Mouse (Mus musculus): ENCODE results near the gene Bend3. TPM values are rescaled to one million over a fixed set of nuclear protein-coding genes. Genes with fewer than 3 reads are reported as not detected.
A peak's percentile ranks its signal among the peaks of the same experiment; 100 is the strongest.

Bend3 gene
- polyA plus RNA-seq, 1 experiment from 2014 or later, result 2.3 TPM

DNA sequence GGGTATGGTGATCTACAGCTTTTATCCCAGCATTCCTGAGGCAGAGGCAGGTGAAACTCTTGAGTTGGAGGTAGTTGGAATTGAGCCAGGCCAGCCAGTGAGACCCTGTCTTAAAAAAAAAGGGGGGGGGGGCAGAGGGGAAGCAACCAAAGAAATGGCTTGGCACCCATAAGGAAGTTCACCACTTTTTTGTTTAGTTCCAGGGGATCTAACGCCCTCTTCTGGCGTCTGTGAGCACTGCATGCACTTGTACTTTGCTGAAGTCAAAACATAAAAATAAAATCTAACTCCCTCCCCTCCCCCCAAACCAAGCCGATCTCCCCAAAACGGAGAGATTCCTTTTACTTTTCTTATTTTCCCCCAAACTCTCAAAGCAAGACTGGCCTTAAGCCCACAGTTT lies 3.3 kb upstream of the Bend3 start:
- Histone ChIP-seq H3K4me2 (ENCODE audit: low read depth, low read length) (no peak overlapping the region), H3K9ac (ENCODE audit: low read length) (no peak overlapping the region), H3K4me1 (replicated peaks; ENCODE audit: control insufficient read depth, insufficient read depth, low read length) (peaks cover 10% of the 10 kb centered on the region), H3K9me3 (ENCODE audit: control insufficient read depth, low read length) (no peaks in the 10 kb centered on the region), H3K4me3 (ENCODE audit: low read length) (no peak overlapping the region), H3K27ac (ENCODE audit: low read length) (no peak overlapping the region), H3K36me3 (ENCODE audit: control insufficient read depth, insufficient read depth, low read length) (no peaks in the 10 kb centered on the region), H3K27me3 (ENCODE audit: control insufficient read depth, insufficient read depth, low read depth, low read length) (no peaks in the 10 kb centered on the region)
- WGBS, result 45% methylated on average over 4 of the region's 4 CpGs
- ATAC-seq (ENCODE audit: low read depth), result no peak

GRCm38 (mm10) chr10:43477459-43477858 lies 1.2 kb upstream of the Bend3 start:
- H3K9me3 ChIP-seq (ENCODE audit: control insufficient read depth, low read length), result no peaks in the 10 kb centered on the region
- no peaks in the 10 kb centered on the region for H3K36me3 ChIP-seq (ENCODE audit: control insufficient read depth, insufficient read depth, low read length)
- no peaks in the 10 kb centered on the region for H3K27me3 ChIP-seq (ENCODE audit: control insufficient read depth, insufficient read depth, low read depth, low read length)
- H3K4me2 ChIP-seq (ENCODE audit: low read depth, low read length), result peak overlapping the region; percentile 93
- H3K9ac ChIP-seq (ENCODE audit: low read length), result peak overlapping the region; percentile 95
- no peak overlapping the region for H3K27ac ChIP-seq (ENCODE audit: low read length)
- ATAC-seq (ENCODE audit: low read depth), result no peak
- H3K4me1 ChIP-seq (replicated peaks; ENCODE audit: control insufficient read depth, insufficient read depth, low read length), result peaks cover 18% of the 10 kb centered on the region
- WGBS, result 11% methylated on average over 9 of the region's 9 CpGs
- H3K4me3 ChIP-seq (ENCODE audit: low read length), result peak overlapping the region; percentile 81

DNA sequence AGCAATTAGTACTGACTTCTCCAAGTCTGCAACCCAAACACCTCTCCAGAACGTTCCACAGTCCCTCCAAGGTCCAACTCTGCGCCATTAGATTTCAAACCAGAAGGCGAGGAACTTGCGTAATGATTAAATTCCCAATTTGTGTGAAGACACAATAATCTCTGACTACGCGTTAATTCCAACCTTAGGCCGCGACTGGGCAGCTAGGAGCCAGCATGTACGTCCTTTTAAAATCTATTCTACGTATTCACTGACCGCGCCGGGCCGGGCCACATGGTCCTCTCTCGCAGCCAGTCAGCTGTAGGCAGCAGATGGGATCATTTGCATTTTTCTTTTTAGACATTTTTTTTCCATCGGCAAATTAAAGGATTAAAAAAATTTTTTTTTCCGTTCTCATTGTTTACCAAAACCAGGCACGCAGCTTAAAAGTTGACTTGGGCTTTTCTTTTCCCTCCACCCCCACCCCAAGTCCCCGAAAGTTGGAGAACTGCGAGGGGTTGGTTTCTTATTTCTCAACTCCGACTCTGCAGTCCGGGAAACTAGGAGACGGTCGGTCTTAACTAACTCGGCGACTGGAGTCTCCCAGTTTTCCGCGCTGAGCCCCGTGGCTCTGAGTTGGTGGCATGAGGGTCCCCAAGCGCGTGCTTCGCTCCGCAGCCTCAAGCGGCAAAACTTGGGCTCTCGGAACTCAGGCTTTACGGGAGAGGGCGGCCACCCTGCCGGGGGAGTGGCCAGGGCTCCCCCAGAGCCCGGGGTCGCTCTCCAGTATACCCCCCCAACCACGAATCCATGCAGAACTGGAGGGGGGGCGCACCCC lies 558 bp upstream of the Bend3 start:
- Histone ChIP-seq H3K4me1 (replicated peaks; ENCODE audit: control insufficient read depth, insufficient read depth, low read length) (peaks cover 23% of the 10 kb centered on the region), H3K36me3 (ENCODE audit: control insufficient read depth, insufficient read depth, low read length) (no peaks in the 10 kb centered on the region), H3K9ac (ENCODE audit: low read length) (peak overlapping the region; percentile 95), H3K9me3 (ENCODE audit: control insufficient read depth, low read length) (no peaks in the 10 kb centered on the region), H3K27ac (ENCODE audit: low read length) (peak overlapping the region; percentile 96), H3K4me2 (ENCODE audit: low read depth, low read length) (peak overlapping the region; percentile 93), H3K27me3 (ENCODE audit: control insufficient read depth, insufficient read depth, low read depth, low read length) (no peaks in the 10 kb centered on the region), H3K4me3 (ENCODE audit: low read length) (peak overlapping the region; percentile 81)
- under 1% methylated on average over 41 of the region's 42 CpGs for WGBS
- ATAC-seq (ENCODE audit: low read depth), result peak; percentile 44

GRCm38 (mm10) chr10:43479436-43480157 lies 966 bp downstream of the Bend3 start:
- Histone ChIP-seq H3K4me3 (ENCODE audit: low read length) (peak overlapping the region; percentile 81), H3K4me2 (ENCODE audit: low read depth, low read length) (peak overlapping the region; percentile 93), H3K9ac (ENCODE audit: low read length) (peak overlapping the region; percentile 95), H3K36me3 (ENCODE audit: control insufficient read depth, insufficient read depth, low read length) (no peaks in the 10 kb centered on the region), H3K9me3 (ENCODE audit: control insufficient read depth, low read length) (no peaks in the 10 kb centered on the region), H3K4me1 (replicated peaks; ENCODE audit: control insufficient read depth, insufficient read depth, low read length) (peaks cover 32% of the 10 kb centered on the region), H3K27ac (ENCODE audit: low read length) (peak overlapping the region; percentile 96), H3K27me3 (ENCODE audit: control insufficient read depth, insufficient read depth, low read depth, low read length) (no peaks in the 10 kb centered on the region)
- WGBS, result under 1% methylated on average over 73 of the region's 103 CpGs
- peak; percentile 90 for ATAC-seq (ENCODE audit: low read depth)

DNA sequence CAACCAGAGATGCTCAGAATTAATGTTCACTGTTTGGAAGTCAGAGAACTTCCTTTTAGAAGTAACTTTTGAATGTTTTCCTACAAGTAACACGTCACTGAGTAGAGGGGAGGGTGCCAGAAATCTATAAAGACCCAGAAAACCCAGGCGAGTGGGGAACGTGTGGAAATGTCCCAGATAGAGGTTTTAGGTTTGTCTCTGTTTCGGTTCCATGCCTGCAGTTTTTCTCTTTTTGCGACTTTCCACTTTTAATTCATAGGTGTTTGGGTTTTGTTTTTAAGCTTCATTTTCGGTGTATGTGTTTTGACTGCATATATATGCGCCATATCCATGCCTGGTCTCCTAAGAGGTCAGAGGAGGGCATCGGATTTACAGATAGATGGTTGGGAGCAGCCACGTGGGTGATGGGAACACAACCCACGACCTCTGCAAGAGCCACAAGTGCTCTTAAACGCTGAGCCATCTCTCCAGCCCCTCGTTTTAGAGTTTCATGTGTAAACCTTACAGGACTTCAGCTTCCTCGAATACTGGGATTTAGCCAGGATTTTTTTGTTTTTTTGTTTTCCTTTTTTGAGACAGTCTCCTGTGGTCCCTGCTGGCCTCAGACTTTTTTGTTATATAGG lies 1.7 kb downstream of the Bend3 start:
- H3K27ac ChIP-seq (ENCODE audit: low read length), result peak overlapping the region; percentile 96
- H3K4me3 ChIP-seq (ENCODE audit: low read length), result peak overlapping the region; percentile 81
- no peaks in the 10 kb centered on the region for H3K36me3 ChIP-seq (ENCODE audit: control insufficient read depth, insufficient read depth, low read length)
- peaks cover 32% of the 10 kb centered on the region for H3K4me1 ChIP-seq (replicated peaks; ENCODE audit: control insufficient read depth, insufficient read depth, low read length)
- no peaks in the 10 kb centered on the region for H3K27me3 ChIP-seq (ENCODE audit: control insufficient read depth, insufficient read depth, low read depth, low read length)
- WGBS, result 6% methylated on average over 13 of the region's 13 CpGs
- no peaks in the 10 kb centered on the region for H3K9me3 ChIP-seq (ENCODE audit: control insufficient read depth, low read length)
- peak overlapping the region; percentile 93 for H3K4me2 ChIP-seq (ENCODE audit: low read depth, low read length)
- no peak for ATAC-seq (ENCODE audit: low read depth)
- H3K9ac ChIP-seq (ENCODE audit: low read length), result peak overlapping the region; percentile 95

DNA sequence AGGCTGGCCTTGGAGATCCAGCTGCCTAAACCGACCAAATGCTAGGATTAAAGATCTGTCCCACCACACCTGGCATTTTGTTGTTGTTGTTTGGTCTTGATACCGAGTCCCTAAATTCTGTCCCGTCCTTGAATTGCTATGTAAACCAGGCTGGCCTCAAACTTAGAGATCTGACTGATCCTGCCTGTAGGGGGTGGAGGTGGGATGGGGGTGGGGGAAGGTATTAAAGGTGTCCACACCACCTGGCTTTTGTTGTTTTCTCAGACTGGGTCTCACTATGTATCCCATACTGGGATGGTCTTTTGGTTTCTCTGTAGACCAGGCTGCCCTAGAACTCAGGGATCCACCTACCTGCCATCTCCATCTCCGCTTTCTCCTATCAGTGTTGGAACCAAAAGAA lies 2.5 kb downstream of the Bend3 start:
- H3K4me1 ChIP-seq (replicated peaks; ENCODE audit: control insufficient read depth, insufficient read depth, low read length), result peaks cover 32% of the 10 kb centered on the region

DNA sequence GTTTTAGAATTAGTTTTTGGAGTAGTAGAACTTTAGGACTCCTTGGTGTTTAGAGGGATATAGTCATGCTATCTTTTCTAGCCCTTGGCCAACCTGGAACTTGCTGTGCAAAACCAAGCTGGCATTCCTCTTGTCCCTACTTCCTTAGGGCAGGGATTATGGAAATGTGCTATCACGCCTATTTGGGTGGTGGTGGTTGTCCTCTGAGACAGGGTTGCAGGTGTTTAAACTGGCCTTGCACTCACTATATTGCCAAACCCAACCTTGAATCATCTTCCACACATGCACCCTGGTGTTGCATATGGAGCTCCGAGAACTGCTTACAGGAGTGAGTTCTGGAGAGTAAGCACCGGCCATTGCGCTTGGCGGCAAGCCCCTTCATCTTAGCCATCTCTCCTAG lies 3.4 kb downstream of the Bend3 start:
- no peak for ATAC-seq (ENCODE audit: low read depth)
- no peaks in the 10 kb centered on the region for H3K27me3 ChIP-seq (ENCODE audit: control insufficient read depth, insufficient read depth, low read depth, low read length)
- H3K4me1 ChIP-seq (replicated peaks; ENCODE audit: control insufficient read depth, insufficient read depth, low read length), result peaks cover 32% of the 10 kb centered on the region
- 90% methylated on average over 5 of the region's 5 CpGs for WGBS
- H3K27ac ChIP-seq (ENCODE audit: low read length), result no peak overlapping the region
- no peak overlapping the region for H3K4me3 ChIP-seq (ENCODE audit: low read length)
- no peak overlapping the region for H3K4me2 ChIP-seq (ENCODE audit: low read depth, low read length)
- no peaks in the 10 kb centered on the region for H3K9me3 ChIP-seq (ENCODE audit: control insufficient read depth, low read length)
- H3K9ac ChIP-seq (ENCODE audit: low read length), result no peak overlapping the region
- no peaks in the 10 kb centered on the region for H3K36me3 ChIP-seq (ENCODE audit: control insufficient read depth, insufficient read depth, low read length)

More for the DNA sequence above, 2.5 kb downstream of the Bend3 start:
- Histone ChIP-seq H3K36me3 (ENCODE audit: control insufficient read depth, insufficient read depth, low read length) (no peaks in the 10 kb centered on the region), H3K9me3 (ENCODE audit: control insufficient read depth, low read length) (no peaks in the 10 kb centered on the region), H3K27ac (ENCODE audit: low read length) (no peak overlapping the region), H3K9ac (ENCODE audit: low read length) (no peak overlapping the region), H3K4me3 (ENCODE audit: low read length) (no peak overlapping the region), H3K27me3 (ENCODE audit: control insufficient read depth, insufficient read depth, low read depth, low read length) (no peaks in the 10 kb centered on the region), H3K4me2 (ENCODE audit: low read depth, low read length) (no peak overlapping the region)
- WGBS, result 42% methylated on average over 4 of the region's 4 CpGs
- no peak for ATAC-seq (ENCODE audit: low read depth)

DNA sequence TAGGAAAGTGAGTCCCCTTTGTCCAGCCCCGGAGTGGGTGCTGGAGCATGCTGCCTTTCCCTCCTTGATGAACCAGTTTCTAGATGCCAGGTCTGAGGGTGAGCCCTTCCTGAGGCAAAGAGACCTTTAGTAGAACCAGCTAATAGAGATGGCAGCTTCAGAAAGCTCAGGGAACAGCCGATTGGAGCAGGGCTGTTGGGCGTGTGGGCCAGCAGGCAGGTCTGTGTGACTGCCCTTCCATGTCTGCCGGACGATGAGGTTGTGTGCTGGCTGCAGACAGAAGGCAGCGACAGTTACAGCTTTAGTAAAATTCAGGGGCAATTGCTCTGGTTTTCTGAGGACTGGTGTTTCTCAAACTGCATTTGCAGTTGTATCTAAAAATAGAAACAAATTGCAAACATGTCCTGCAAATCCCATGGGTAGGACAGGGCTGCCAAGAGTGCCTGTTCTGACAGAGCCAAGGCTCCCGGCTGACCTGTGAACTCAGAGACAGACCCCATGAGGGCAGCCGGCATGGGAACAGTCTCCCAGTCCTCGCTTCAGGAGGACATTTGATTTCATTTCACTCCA lies 4.9 kb downstream of the Bend3 start:
- H3K27ac ChIP-seq (ENCODE audit: low read length), result peak overlapping the region; percentile 91
- WGBS, result 31% methylated on average over 9 of the region's 9 CpGs
- H3K4me3 ChIP-seq (ENCODE audit: low read length), result no peak overlapping the region
- peaks cover 26% of the 10 kb centered on the region for H3K4me1 ChIP-seq (replicated peaks; ENCODE audit: control insufficient read depth, insufficient read depth, low read length)
- peak overlapping the region; percentile 58 for H3K9ac ChIP-seq (ENCODE audit: low read length)
- no peaks in the 10 kb centered on the region for H3K36me3 ChIP-seq (ENCODE audit: control insufficient read depth, insufficient read depth, low read length)
- no peaks in the 10 kb centered on the region for H3K9me3 ChIP-seq (ENCODE audit: control insufficient read depth, low read length)
- H3K27me3 ChIP-seq (ENCODE audit: control insufficient read depth, insufficient read depth, low read depth, low read length), result no peaks in the 10 kb centered on the region
- no peak for ATAC-seq (ENCODE audit: low read depth)
- peak overlapping the region; percentile 43 for H3K4me2 ChIP-seq (ENCODE audit: low read depth, low read length)

DNA sequence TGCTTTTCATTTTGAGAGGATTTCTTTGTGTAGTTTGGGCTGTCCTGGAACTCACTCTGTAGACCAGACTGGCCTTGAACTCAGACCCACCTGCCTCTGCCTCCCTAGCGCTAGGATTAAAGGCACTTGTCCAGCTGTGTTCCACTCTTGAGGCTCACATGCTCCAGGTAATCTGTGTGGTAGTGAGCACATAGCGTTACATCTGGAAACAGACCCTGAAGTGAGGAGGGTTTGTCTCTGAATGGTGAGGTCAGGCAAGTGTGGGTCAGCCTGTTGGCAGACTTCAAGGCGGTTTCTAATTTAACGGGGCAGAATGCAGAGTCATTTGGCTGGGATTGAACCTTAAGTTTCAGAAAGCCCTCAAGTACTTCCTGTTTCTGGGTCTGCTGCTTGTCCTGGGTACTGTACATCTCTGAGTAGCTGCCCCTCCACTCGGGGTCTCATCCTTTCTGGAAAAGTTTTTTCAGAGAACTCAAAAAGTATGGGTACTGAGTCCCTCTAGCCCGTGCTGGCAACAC lies 7.2 kb downstream of the Bend3 start:
- no peaks in the 10 kb centered on the region for H3K36me3 ChIP-seq (ENCODE audit: control insufficient read depth, insufficient read depth, low read length)
- H3K27ac ChIP-seq (ENCODE audit: low read length), result no peak overlapping the region
- H3K9ac ChIP-seq (ENCODE audit: low read length), result no peak overlapping the region
- no peak overlapping the region for H3K4me3 ChIP-seq (ENCODE audit: low read length)
- H3K4me1 ChIP-seq (replicated peaks; ENCODE audit: control insufficient read depth, insufficient read depth, low read length), result peaks cover 34% of the 10 kb centered on the region
- ATAC-seq (ENCODE audit: low read depth), result no peak
- 75% methylated on average over 6 of the region's 6 CpGs for WGBS
- no peaks in the 10 kb centered on the region for H3K9me3 ChIP-seq (ENCODE audit: control insufficient read depth, low read length)
- no peaks in the 10 kb centered on the region for H3K27me3 ChIP-seq (ENCODE audit: control insufficient read depth, insufficient read depth, low read depth, low read length)
- H3K4me2 ChIP-seq (ENCODE audit: low read depth, low read length), result no peak overlapping the region

Data from lung, embryonic 16.5 days (tissue).